Mouse (Mus musculus): ENCODE measurements around the gene Chd4.

- no peak for TF ChIP-seq CTCF (conservative IDR thresholded peaks at IDR 0.05; ENCODE audit: low read length)
- no peak for TF ChIP-seq POU5F1 (IDR thresholded peaks at IDR 0.05; ENCODE audit: borderline replicate concordance, low read length)
- TF ChIP-seq NANOG (IDR thresholded peaks at IDR 0.05; ENCODE audit: borderline replicate concordance, low read length), result no peak
Observed at GRCm38 (mm10) chr6:125063906-125064305, 31.9 kb upstream of the Chd4 start.
